Mouse (Mus musculus) c-Kit-positive CD71-negative TER-119-negative erythroid progenitor cells, embryonic 14.5 days (primary cell): ENCODE data around the gene Hrh3.
A peak's percentile ranks its signal among the peaks of the same experiment; 100 is the strongest.

Experiments used
- DNase-seq: peaks from one replicate; pipeline ENCODE4 v3.0.0-alpha.2; 2013; ENCODE audit warnings: low read depth

Hrh3 gene

DNA sequence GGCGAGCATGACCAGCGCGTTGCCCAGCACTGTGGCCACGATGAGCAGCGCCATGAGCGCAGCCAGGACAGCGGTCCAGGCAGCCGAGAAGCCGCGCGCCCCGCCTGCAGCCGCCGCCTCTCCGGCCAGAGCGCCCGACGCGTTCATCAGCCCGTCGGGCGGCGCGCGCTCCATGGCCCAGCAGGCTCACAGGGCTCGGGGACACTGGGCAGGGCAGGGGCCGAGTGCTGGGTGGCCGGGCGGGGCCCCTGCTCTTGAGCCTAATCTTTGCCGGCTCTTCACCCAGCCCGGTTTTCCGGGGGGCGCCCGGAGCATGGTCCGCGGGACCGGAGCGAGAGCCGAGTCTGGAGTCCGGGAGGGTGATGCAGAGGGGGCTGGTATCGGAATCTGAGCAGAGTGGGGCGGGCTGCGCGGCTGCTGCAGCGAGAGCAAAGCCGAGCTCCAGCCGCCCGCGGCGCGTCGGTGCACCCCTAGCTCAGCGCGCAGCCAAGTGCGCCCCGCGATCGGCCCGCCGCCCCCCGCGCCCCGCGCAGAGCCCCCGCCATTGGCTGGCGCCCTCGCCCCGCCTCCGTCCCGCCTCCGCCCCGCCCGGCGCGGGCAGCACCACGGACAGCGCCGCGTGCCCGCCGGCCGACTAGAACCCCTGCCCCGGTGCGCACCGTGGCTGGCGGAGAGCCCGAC, at the start of gene Hrh3:
Gene Hrh3 (minus strand): TSS at position 511 of the 681 bp plus-strand sequence.
- DNase-seq: peak; percentile 58

DNA sequence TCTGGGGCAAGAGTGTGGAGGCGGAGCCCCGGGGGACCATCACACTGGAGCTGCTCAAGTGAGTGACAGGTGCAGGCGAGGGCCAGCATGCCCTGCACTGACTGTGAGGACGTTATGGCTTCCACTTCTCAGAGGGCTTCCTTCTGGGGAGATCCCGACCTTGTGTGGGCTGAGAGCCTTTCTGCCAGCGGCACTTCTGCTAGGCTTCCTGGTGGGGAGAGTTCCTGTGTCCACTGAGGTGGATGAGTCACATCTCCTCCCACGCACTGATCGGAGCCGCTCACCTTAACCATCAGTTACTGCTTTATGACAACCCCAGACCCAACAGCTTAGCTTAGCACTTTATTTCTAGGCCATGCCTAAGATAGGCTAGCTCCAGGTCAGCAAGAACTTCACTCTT, 44.3 kb upstream of the Hrh3 start:
- DNase-seq: no peak

DNA sequence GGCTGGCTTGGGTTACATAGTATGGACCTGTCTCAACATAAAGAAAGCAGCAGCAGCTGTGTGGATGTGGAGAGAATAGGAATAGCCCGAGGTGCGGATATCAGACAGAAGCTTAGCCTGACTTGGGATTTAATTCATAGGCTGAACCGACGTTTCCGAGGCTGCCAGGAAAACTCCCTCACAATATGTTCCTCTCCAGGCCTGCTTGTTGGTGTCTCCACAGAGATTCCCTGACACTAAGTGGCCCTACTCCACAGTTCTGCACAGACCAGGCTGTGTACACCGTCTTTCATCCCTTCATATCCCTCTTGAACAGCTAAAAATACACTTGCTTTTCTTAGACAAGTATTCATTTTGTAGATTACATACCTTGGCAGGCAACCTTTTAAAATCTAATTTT, 43.1 kb upstream of the Hrh3 start:
- no peak for DNase-seq

DNA sequence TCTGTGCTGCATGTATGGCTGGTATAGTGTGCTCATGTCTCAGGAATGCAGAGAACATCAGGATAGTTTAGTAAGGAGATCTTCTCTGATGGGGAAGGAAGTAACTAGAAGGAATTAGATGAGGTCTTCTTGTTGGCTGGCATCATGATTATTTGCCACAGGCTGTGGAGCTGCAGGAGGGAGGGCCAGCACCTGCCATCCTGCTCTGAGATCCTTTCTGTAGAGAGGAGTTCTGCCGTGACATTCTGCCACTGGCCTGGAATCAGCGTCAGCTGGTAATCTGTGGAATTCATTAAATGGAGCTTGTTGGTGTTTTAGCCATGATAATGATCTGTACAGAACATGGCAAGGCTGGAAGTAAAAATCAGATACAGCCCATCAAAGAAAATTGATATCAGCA, 41.8 kb upstream of the Hrh3 start:
- DNase-seq: no peak

GRCm38 (mm10) chr2:180135414-180135813, 31.1 kb upstream of the Hrh3 start:
- no peak for DNase-seq

- DNase-seq: no peak
These were observed 29.6 kb upstream of the Hrh3 start for GRCm38 (mm10) chr2:180133911-180134310.

GRCm38 (mm10) chr2:180133231-180133630, 28.9 kb upstream of the Hrh3 start:
- no peak for DNase-seq

- no peak for DNase-seq
These were observed 23.4 kb upstream of the Hrh3 start for GRCm38 (mm10) chr2:180127675-180128074.

DNA sequence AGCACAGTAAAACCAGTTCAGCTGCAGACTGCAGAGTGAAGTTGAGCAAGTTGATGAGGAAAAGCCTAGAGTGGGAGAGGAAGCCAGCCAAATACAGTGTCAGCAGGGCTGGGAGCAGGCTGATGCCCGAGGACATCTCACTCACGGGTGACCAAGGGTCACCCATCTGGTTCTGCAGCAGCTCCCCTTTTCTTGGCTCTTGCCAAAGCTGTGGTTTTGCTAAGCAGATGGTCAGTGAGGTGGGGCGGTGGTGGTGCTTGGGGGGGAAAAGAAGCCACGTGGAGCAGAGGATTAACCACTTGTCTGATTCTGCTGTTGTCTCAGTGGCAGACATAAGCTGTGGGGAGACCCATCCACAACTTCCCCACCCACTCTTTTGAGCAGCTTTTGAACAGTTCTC, 21.9 kb upstream of the Hrh3 start:
- no peak for DNase-seq

- DNase-seq: no peak
These were observed 19.9 kb upstream of the Hrh3 start for GRCm38 (mm10) chr2:180124192-180124591.

GRCm38 (mm10) chr2:180120292-180120761, 16.0 kb upstream of the Hrh3 start:
- DNase-seq: no peak

- DNase-seq: no peak
These were observed 15.4 kb upstream of the Hrh3 start for GRCm38 (mm10) chr2:180119439-180120291.

- DNase-seq: peak; percentile 95
These were observed 14.6 kb upstream of the Hrh3 start, which contains the start of gene Osbpl2 for GRCm38 (mm10) chr2:180118661-180119438. Gene Osbpl2, plus strand, starts transcription at chr2:180119306.

DNA sequence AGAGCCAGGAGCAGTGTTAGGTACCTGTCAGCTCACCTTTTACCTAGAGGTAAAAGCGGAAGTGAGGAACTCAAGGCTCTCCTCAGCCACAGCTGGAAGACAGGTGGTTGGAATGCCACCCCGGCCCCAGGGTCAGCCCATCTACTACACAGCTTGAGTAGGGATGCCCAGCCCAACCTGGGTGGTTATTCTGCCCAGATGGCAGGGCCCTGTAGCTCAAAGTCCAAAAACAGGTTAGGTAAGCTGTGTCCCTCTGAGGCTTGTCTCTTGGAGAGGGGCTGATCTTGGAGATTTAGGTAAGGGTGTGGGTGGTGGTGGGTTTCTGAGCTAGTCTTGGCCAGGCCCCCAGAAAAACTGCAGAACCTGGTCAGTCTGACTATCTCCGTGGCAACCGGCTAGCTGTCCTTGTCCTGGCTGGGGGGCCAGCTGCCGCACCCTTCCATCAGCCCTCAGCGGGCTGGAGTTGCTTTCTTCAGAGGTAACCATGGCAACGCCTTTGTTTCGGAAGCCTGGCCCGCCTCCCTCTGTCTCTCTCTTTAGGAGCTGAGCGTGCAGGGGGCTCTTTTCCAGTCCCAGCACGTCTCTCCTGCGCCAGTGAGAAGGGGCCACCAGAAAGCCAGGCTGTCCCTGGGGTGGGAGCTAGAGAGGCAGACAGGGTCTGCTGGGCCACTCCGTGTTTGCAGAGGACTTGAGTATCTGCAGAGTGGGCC, 13.4 kb upstream of the Hrh3 start:
- DNase-seq: no peak

DNA sequence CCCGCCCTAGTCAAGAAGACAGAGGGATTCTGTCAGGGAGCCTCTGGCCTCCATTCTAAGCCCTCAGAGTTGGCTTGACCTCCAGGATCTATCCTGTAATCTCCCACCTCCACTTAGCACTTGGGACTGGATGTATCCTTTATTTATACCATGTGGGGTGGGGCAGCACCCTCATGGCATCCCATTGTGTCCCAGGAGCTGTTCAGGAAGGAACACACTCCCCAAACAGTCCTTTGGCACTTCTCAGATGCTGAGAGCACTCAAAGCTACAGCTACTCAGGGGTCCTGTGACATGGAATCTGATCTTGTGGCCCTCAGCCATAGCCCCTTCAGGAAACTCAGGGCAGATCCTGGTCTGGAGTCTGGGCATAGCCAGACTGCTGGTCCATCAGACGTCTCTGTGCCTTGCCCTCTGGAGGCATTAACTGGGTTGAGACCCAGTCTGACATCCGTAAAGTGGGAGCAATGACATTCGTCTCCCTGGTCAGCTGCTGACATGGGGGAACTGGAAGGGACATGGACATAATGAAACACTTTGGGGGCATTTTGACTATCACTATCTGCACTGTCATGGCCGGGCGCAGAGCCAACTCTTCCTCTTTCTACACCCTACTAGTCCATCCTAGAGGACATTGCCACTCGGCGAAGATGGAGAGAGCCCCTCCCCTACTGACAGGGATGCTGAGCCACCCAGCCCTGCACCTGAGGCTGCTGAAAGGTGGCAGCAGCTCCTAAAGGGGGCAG, 12.6 kb upstream of the Hrh3 start:
- DNase-seq: no peak

GRCm38 (mm10) chr2:180116081-180116493, 11.8 kb upstream of the Hrh3 start:
- DNase-seq: no peak

- DNase-seq: no peak
These were observed 11.0 kb upstream of the Hrh3 start for GRCm38 (mm10) chr2:180115279-180115678.

DNA sequence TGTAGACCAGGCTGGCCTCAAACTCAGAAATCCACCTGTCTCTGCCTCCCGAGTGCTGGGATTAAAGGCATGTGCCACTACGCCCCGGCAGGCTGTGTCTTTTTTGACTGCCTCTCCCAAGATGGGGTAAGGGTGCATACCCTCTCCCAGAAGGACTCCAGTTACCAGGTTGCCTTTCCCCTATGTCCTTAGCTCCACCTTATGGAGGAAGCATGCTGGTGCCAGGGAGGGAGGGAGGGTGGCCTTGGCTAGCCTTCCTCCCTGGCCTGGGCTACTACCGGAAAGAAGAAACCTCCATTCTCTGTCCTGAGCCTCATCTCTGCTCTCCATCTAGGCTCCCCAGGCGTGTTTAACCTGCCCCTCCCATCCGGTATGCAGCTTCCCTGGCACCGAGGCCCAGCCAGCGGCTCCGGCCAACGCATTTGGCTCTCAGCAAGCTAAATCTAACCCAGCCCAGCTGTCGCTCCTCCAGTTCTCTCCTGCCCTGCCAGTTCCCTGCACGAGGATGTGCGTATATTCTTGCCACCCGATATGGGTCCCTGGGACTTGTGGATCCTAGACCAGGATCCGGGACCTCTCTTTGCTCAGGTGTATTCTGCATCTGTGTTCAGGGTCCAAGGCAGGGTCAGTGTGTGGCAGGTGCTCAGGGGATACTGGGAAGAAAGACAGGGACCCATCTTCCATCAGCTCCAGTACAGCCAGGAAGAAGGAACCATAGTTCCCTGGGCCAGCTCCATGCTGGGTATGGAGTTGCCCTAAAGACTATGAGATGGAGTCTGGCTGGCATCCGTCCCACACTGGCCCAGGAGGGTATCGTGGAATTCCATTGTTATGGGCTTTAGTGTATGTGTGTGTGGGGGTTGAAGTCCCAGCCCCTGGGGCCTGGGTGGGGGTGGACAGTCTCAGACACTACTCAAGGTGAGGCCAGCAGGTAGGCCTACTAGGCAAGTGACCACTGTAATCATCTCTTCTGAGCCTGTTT, 9.9 kb upstream of the Hrh3 start:
- DNase-seq: no peak

DNA sequence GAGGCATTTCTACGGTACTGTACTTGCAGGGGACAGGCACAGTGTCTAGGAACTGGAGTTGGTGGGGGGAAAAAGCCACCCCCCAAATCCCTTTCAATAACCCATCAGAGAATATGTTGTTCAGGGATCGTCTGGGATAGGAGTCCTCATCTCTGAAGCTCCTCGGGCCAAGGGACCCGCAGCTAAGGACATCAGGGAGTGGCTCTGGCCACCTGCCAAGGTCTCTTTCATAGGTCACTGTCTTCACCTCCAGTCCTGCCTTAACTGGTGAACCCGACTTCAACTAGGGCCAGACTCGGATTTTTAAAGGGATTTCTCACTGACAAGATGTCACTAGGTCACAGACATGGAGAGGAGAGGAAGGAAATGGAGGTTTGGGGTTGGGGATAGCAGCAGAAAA, 4.0 kb upstream of the Hrh3 start:
- no peak for DNase-seq

GRCm38 (mm10) chr2:180107081-180107480, 2.8 kb upstream of the Hrh3 start:
- DNase-seq: no peak
